Mouse (Mus musculus) bone marrow macrophage, adult 2 months (primary cell): ENCODE results near the gene Gm45062. TPM values are rescaled to one million over a fixed set of nuclear protein-coding genes. Genes with fewer than 3 reads are reported as not detected.

ENCODE experiments used
- H3K27ac ChIP-seq: 2 replicates; pipeline ENCODE4 v1.5.1; 2012; ENCODE audit warnings: low read depth, low read length; ENCODE audit not compliant: insufficient read depth
- H3K4me1 ChIP-seq: 2 replicates; pipeline ENCODE4 v1.6.1; 2012; ENCODE audit warnings: low read length; ENCODE audit not compliant: control insufficient read depth, insufficient read depth
- H3K4me3 ChIP-seq: 2 replicates; pipeline ENCODE4 v1.5.1; 2012; ENCODE audit warnings: mild to moderate bottlenecking, low read length, moderate library complexity; ENCODE audit not compliant: insufficient read depth
- CTCF ChIP-seq: IDR thresholded peaks from 2 replicates; pipeline ENCODE4 v1.5.1; 2012; ENCODE audit warnings: low read depth, mild to moderate bottlenecking, low read length, moderate library complexity
- POLR2A ChIP-seq: IDR thresholded peaks from 2 replicates; pipeline ENCODE4 v1.6.1; 2012; ENCODE audit warnings: mild to moderate bottlenecking, low read depth, low read length, borderline replicate concordance
- polyA plus RNA-seq: library from polyadenylated mRNA; stranded (reverse); fragments of >200 nt; gene quantifications from 2 replicates; pipeline ENCODE4 v1.2.4, GENCODE M21; 2012; ENCODE audit not compliant: missing spikeins, insufficient read depth, insufficient read length

The Gm45062 gene
- polyA plus RNA-seq, 1 experiment = 2.5 TPM

- Histone ChIP-seq H3K27ac (no peak overlapping the region), H3K4me1 (no peaks in the 10 kb centered on the region), H3K4me3 (no peak overlapping the region)
- no peak for TF ChIP-seq POLR2A
- no peak for TF ChIP-seq CTCF
Measured at GRCm38 (mm10) chr6:8393029-8393428, 133.8 kb downstream of the Gm45062 start.

DNA sequence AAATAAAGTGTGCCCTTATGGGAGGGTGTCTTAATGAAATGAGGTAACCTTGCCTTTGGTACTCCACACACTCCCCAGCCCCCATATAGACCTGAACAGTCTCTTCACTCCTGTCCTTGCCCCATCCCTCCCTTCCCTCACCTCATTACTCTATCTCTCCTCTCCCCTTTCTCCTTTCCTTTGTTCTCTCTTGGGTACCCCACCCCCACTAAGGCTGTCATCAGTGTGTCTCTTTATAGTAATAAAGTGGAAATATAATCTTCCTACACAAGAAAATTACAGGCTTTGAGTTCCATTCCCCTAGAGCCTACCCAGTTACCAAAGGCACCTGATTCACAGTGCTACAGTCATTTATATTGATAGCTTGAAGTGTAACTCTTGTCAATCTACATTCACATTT lies 134.8 kb downstream of the Gm45062 start:
- no peaks in the 10 kb centered on the region for H3K4me1 ChIP-seq
- no peak for TF ChIP-seq POLR2A
- TF ChIP-seq CTCF = no peak
- no peak overlapping the region for H3K27ac ChIP-seq
- H3K4me3 ChIP-seq = no peak overlapping the region

- no peak for TF ChIP-seq POLR2A
- Histone ChIP-seq H3K4me1 (no peaks in the 10 kb centered on the region), H3K27ac (no peak overlapping the region), H3K4me3 (no peak overlapping the region)
Measured at GRCm38 (mm10) chr6:8395061-8395460, 135.8 kb downstream of the Gm45062 start.

DNA sequence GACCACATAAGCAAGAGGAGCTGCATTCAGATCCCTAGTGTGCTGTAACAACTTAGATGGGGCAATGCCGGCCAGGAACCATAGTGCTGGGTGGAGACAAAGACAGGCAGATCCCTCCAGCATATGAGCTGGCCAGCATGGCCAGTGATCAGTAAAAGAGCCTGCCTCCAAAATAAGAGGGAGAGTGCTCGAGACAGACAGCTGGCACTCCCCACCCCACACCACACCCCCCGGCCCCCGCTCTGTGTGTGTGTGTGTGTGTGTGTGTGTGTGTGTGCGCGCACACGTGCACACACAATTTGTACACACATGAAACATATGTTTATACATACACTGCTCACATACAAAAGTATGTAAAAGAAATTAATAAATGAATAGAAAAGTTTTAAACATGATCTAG lies 138.0 kb downstream of the Gm45062 start:
- no peak overlapping the region for H3K4me3 ChIP-seq

DNA sequence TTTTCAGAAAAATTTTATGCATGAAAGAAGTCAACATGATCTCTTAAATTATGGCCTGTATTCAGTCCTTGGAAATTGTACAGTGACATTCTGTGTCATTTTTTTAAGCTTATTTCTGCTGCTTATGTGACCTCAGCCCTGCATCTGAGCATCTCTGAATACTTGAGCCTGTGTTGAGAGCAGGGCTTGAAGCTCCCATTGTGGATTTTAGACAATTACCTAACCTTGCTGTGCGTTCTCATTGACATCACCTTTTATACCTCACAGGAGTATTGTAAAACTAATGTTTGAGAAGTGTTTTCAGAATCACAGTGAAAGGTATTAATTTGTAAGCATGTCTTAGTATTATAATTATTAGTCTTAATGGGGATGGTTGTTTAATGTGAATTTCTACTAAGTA lies 140.5 kb downstream of the Gm45062 start:
- TF ChIP-seq POLR2A (no peak), CTCF (no peak)
- Histone ChIP-seq H3K4me1 (no peaks in the 10 kb centered on the region), H3K27ac (no peak overlapping the region), H3K4me3 (no peak overlapping the region)

More for the DNA sequence above, 138.0 kb downstream of the Gm45062 start:
- H3K27ac ChIP-seq = no peak overlapping the region
- H3K4me1 ChIP-seq = no peaks in the 10 kb centered on the region
- TF ChIP-seq CTCF (no peak), POLR2A (no peak)

GRCm38 (mm10) chr6:8403127-8403526 lies 143.9 kb downstream of the Gm45062 start:
- Histone ChIP-seq H3K27ac (no peak overlapping the region), H3K4me3 (no peak overlapping the region), H3K4me1 (no peaks in the 10 kb centered on the region)
- no peak for TF ChIP-seq CTCF
- TF ChIP-seq POLR2A = no peak

- H3K4me1 ChIP-seq = peaks cover 4% of the 10 kb centered on the region; the same call in 1 of the 2 replicates
- no peak overlapping the region for H3K27ac ChIP-seq
- TF ChIP-seq CTCF (no peak), POLR2A (no peak)
- H3K4me3 ChIP-seq = no peak overlapping the region
Measured at GRCm38 (mm10) chr6:8405844-8406243, 146.6 kb downstream of the Gm45062 start.

- Histone ChIP-seq H3K4me3 (no peak overlapping the region), H3K27ac (no peak overlapping the region), H3K4me1 (peaks cover 14% of the 10 kb centered on the region)
- no peak for TF ChIP-seq POLR2A
- no peak for TF ChIP-seq CTCF
Measured at GRCm38 (mm10) chr6:8408332-8408731, 149.1 kb downstream of the Gm45062 start.

GRCm38 (mm10) chr6:8409865-8410264 lies 150.6 kb downstream of the Gm45062 start:
- H3K4me1 ChIP-seq = peaks cover 18% of the 10 kb centered on the region
- H3K4me3 ChIP-seq = no peak overlapping the region
- no peak overlapping the region for H3K27ac ChIP-seq
- TF ChIP-seq POLR2A = no peak
- no peak for TF ChIP-seq CTCF

DNA sequence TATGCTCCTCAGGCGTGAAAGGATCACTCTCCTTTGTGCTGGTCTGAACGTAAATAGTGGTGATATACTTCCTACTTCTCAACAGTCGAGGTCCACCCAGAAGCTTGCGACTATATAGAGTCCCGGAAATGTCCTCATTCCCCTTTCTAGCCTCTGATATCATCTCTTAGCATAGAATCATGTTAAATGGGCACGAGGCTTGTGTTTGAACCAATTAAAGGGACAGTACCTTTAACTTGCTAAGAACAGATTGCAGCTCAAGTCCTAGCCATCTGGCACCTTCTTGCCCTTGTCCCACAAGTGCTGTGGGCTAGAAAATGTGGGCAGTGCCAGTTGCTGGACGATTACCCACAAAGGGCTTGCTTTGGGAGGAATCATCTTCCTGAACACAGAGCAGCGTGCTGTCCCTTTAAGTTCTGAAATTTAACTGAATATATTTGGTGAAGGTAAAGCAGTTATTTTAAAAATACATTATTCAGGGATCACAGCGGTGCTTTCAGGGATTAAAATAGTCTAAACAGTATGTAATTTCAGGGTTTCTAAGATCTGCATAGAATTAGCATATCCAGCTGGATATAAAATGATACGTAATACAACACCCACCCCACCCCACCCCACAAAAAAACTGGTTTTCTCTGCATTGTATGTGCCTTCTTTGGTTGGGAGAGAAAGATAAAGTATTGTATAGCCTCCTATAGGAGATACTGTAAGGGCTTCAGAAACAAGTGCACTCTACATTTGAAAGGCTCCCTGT lies 153.8 kb downstream of the Gm45062 start:
- peak overlapping the region; percentile 92 for H3K27ac ChIP-seq
- H3K4me3 ChIP-seq = peak overlapping the region; percentile 19; the same call in 1 of the 2 replicates
- H3K4me1 ChIP-seq = peaks cover 25% of the 10 kb centered on the region
- TF ChIP-seq POLR2A (no peak), CTCF (no peak)

GRCm38 (mm10) chr6:8414020-8414419 lies 154.8 kb downstream of the Gm45062 start:
- Histone ChIP-seq H3K27ac (no peak overlapping the region), H3K4me3 (no peak overlapping the region), H3K4me1 (peaks cover 30% of the 10 kb centered on the region)
- TF ChIP-seq CTCF (no peak), POLR2A (no peak)
